Mouse (Mus musculus): ENCODE measurements around the gene Gm44503. TPM values are rescaled to one million over a fixed set of nuclear protein-coding genes. Genes with fewer than 3 reads are reported as not detected.

The Gm44503 gene
- polyA plus RNA-seq, 1 experiment, result not detected

DNA sequence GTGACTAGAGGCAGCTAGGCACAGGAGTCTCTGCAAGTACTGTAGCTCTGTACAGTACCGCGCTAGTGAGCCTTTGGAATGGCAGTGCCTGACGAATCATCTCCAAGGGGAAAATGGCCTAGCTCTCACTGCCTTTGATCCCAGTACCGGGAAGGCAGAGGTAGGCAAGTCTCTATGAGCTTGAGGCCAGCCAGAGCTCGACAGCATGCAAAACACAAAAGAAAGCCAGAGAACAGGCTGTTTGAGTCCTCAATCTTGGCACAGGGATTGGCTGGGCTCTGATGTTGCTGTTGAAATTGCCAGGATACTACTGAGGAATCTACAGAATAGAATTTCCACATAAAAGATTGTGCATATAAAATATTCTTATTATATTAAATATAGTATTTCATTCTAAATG, 13.8 kb downstream of the Gm44503 start:
- H3K27me3 ChIP-seq (ENCODE audit: control insufficient read depth, insufficient read depth, low read length), result no peaks in the 10 kb centered on the region
- H3K36me3 ChIP-seq (ENCODE audit: control insufficient read depth, insufficient read depth, low read length), result no peaks in the 10 kb centered on the region
- H3K27ac ChIP-seq (ENCODE audit: insufficient read depth, low read length), result no peak overlapping the region
- peaks cover 2% of the 10 kb centered on the region; the same call in 1 of the 2 replicates for H3K4me1 ChIP-seq (ENCODE audit: control insufficient read depth, insufficient read depth, insufficient read length)
- DNase-seq (ENCODE audit: low read depth in 1 of 2, low spot score in 2 of 2), result no peak
- TF ChIP-seq CTCF (IDR thresholded peaks at IDR 0.05; ENCODE audit: extremely low read depth, insufficient read depth, insufficient read length, insufficient replicate concordance), result no peak
- no peak for TF ChIP-seq POLR2A (IDR thresholded peaks at IDR 0.05; ENCODE audit: low read depth, low read length)
- WGBS, result 93% methylated on average over 5 of the region's 5 CpGs
- H3K4me3 ChIP-seq (ENCODE audit: extremely low read depth, insufficient read depth, insufficient read length), result no peak overlapping the region

DNA sequence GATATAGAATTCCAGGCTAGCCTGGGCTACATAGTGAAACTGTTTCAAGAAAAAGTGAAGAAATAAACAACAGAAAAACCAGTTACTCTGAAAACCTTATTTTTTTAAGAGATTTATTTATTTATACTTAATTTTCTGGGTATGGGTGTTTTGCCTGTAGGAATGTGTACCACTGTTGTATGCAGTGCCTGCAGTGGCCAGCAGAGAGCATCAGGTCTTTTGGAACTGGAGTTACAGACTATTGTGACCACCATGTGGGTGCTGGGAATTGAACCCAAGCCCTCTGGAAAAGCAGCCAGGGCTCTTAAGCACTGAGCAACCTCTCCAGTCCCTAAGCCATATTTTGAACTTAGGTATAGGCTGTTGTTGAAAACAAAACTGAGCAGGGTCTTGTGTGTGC, 14.3 kb downstream of the Gm44503 start:
- H3K4me3 ChIP-seq (ENCODE audit: extremely low read depth, insufficient read depth, insufficient read length), result no peak overlapping the region
- H3K27me3 ChIP-seq (ENCODE audit: control insufficient read depth, insufficient read depth, low read length), result no peaks in the 10 kb centered on the region
- no peak for DNase-seq (ENCODE audit: low read depth in 1 of 2, low spot score in 2 of 2)
- TF ChIP-seq CTCF (IDR thresholded peaks at IDR 0.05; ENCODE audit: extremely low read depth, insufficient read depth, insufficient read length, insufficient replicate concordance) (no peak), POLR2A (IDR thresholded peaks at IDR 0.05; ENCODE audit: low read depth, low read length) (no peak)
- peaks cover 2% of the 10 kb centered on the region; the same call in 1 of the 2 replicates for H3K4me1 ChIP-seq (ENCODE audit: control insufficient read depth, insufficient read depth, insufficient read length)
- no peak overlapping the region for H3K27ac ChIP-seq (ENCODE audit: insufficient read depth, low read length)
- no peaks in the 10 kb centered on the region for H3K36me3 ChIP-seq (ENCODE audit: control insufficient read depth, insufficient read depth, low read length)

DNA sequence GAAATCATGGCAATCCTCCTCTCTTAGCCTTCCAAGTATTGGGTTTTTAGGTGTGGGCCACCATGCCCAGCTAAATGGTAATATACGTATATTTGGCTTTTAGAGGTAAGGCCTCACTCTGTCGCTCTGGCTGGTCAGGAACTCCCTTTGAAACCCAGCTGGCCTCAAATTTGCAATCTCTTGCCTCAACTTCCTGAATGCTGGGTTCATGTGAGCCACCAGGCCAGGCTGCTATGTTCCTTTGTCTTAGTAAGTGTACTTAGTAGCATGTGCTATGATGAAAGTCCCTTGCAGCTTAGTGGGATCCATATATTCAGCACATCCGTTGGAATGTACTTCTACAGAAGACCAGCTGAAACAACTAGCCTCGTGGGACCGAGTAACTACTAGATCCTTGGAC, 16.1 kb downstream of the Gm44503 start:
- no peak for DNase-seq (ENCODE audit: low read depth in 1 of 2, low spot score in 2 of 2)

DNA sequence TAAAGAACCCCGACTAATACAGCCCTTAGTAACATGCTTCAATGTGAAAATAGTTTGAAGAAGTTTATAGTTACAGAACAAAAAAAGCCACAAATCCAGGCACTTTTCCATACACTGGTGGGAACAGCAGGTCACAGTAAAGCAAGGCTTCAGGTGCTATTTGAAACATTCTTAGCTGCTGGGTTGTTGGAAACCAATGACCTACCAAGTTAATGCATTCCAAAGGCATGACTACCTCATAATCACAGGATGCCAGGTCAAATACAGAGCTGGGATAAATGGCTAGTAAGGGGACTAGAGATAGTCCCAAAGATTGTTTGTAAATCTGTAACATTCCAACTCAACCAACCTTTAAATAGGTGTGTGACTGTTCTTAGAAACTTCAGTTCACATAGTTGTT, 16.6 kb downstream of the Gm44503 start:
- Histone ChIP-seq H3K4me3 (ENCODE audit: extremely low read depth, insufficient read depth, insufficient read length) (no peak overlapping the region), H3K4me1 (ENCODE audit: control insufficient read depth, insufficient read depth, insufficient read length) (no peaks in the 10 kb centered on the region), H3K27ac (ENCODE audit: insufficient read depth, low read length) (no peak overlapping the region), H3K36me3 (ENCODE audit: control insufficient read depth, insufficient read depth, low read length) (no peaks in the 10 kb centered on the region), H3K27me3 (ENCODE audit: control insufficient read depth, insufficient read depth, low read length) (no peaks in the 10 kb centered on the region)
- WGBS, result 92% methylated on average over 1 of the region's 1 CpGs
- TF ChIP-seq POLR2A (IDR thresholded peaks at IDR 0.05; ENCODE audit: low read depth, low read length), result no peak
- TF ChIP-seq CTCF (IDR thresholded peaks at IDR 0.05; ENCODE audit: extremely low read depth, insufficient read depth, insufficient read length, insufficient replicate concordance), result no peak
- no peak for DNase-seq (ENCODE audit: low read depth in 1 of 2, low spot score in 2 of 2)

More for the DNA sequence above, 16.1 kb downstream of the Gm44503 start:
- WGBS, result 79% methylated on average over 5 of the region's 5 CpGs
- H3K27me3 ChIP-seq (ENCODE audit: control insufficient read depth, insufficient read depth, low read length), result no peaks in the 10 kb centered on the region
- H3K36me3 ChIP-seq (ENCODE audit: control insufficient read depth, insufficient read depth, low read length), result no peaks in the 10 kb centered on the region
- no peak overlapping the region for H3K27ac ChIP-seq (ENCODE audit: insufficient read depth, low read length)
- H3K4me1 ChIP-seq (ENCODE audit: control insufficient read depth, insufficient read depth, insufficient read length), result no peaks in the 10 kb centered on the region
- TF ChIP-seq CTCF (IDR thresholded peaks at IDR 0.05; ENCODE audit: extremely low read depth, insufficient read depth, insufficient read length, insufficient replicate concordance) (no peak), POLR2A (IDR thresholded peaks at IDR 0.05; ENCODE audit: low read depth, low read length) (no peak)
- no peak overlapping the region for H3K4me3 ChIP-seq (ENCODE audit: extremely low read depth, insufficient read depth, insufficient read length)

DNA sequence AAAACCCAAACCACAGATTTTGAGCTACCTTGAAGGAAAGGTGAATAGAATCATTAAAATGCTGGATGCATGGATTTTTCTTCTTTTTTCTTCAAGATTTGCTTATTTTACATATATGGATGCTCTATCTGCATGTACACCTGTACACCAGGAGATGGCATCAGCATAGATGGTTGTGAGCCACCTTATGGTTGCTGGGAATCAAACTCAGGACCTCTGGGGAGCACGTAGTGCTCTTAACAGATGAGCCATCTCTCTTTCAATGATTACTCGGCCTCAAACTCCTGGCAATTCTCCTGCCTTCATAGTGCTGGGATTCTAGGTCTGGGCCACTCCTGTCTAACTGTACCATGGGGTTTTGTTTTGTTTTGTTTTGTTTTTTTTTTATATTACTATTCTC, 24.4 kb downstream of the Gm44503 start:
- Histone ChIP-seq H3K4me1 (ENCODE audit: control insufficient read depth, insufficient read depth, insufficient read length) (no peaks in the 10 kb centered on the region; the same call in 1 of the 2 replicates), H3K27ac (ENCODE audit: insufficient read depth, low read length) (no peak overlapping the region), H3K4me3 (ENCODE audit: extremely low read depth, insufficient read depth, insufficient read length) (no peak overlapping the region), H3K27me3 (ENCODE audit: control insufficient read depth, insufficient read depth, low read length) (no peaks in the 10 kb centered on the region), H3K36me3 (ENCODE audit: control insufficient read depth, insufficient read depth, low read length) (no peaks in the 10 kb centered on the region)
- no peak for DNase-seq (ENCODE audit: low read depth in 1 of 2, low spot score in 2 of 2)
- TF ChIP-seq POLR2A (IDR thresholded peaks at IDR 0.05; ENCODE audit: low read depth, low read length), result no peak
- TF ChIP-seq CTCF (IDR thresholded peaks at IDR 0.05; ENCODE audit: extremely low read depth, insufficient read depth, insufficient read length, insufficient replicate concordance), result no peak
- WGBS, result 72% methylated on average over 2 of the region's 2 CpGs

DNA sequence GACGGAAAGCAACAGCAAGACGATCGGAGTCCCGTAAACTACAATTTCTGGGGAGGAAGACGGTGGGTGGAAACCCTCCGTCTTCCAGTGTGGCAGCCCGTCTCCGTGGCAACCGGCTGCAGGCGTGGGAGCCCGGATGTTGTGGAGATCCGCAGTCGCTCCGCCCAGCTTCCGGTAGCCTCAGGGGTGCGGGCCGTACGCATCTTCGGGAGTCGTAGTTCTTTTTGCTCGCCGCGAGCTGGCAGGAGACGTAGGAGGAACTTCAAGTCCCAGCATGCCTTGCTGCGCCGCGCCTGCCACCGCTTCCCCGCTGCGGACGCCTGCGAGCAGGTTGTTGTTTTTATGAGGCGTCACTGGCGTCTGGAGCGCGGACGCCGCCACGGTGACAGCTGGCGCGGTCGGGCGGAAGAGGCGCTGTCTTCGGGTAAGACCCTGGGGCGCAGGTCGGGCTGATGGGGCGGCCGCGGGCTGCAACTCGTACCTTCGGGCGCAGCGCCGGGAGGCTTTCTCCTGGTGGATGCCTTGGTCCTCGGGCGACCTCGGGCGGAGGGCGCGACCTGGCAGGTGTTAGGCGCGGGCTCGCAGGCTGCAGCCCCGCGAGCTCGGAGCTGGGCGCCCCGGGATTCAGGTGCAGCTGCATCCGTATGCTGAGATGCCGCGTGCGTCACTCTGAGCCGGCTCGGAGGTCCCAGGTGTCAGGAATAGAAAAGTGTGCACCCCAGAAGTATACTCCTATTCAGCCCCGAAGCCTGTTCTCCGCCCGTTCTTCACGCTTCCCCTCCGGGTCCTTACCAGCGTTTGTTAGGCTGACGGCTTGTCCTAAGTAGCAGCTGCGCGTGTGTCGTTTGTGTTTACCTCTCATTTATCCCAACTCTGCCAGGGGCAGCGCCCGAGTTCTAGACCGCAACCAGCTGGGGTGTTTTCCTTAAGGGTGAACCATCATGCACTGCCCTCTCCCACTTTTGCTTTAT, 26.9 kb downstream of the Gm44503 start, which contains the start of the genes Ccpg1os and Ccpg1:
TSS of gene Ccpg1os (minus strand) at position 133 of the 971 bp plus-strand sequence.
TSS of gene Ccpg1 (plus strand) at position 180 of the 971 bp plus-strand sequence.
- peak; percentile 95 for DNase-seq (ENCODE audit: low read depth in 1 of 2, low spot score in 2 of 2)
- Histone ChIP-seq H3K4me3 (ENCODE audit: extremely low read depth, insufficient read depth, insufficient read length) (peak within 1 kb of the TSS; percentile 81), H3K36me3 (ENCODE audit: control insufficient read depth, insufficient read depth, low read length) (no peaks in the 10 kb centered on the region), H3K4me1 (ENCODE audit: control insufficient read depth, insufficient read depth, insufficient read length) (no peaks in the 10 kb centered on the region; the same call in 1 of the 2 replicates), H3K27me3 (ENCODE audit: control insufficient read depth, insufficient read depth, low read length) (no peaks in the 10 kb centered on the region), H3K27ac (ENCODE audit: insufficient read depth, low read length) (peak within 1 kb of the TSS; percentile 89)
- TF ChIP-seq POLR2A (IDR thresholded peaks at IDR 0.05; ENCODE audit: low read depth, low read length), result peak; percentile 38
- TF ChIP-seq CTCF (IDR thresholded peaks at IDR 0.05; ENCODE audit: extremely low read depth, insufficient read depth, insufficient read length, insufficient replicate concordance), result no peak
- under 1% methylated on average over 87 of the region's 88 CpGs for WGBS

Data from spleen, adult 2 months (tissue).